Mouse (Mus musculus) brain, embryonic 14.5 days (tissue): ENCODE results near the gene Rab25.

Experiments
- CTCF ChIP-seq: fragments of 200-500 bp; IDR thresholded peaks from 2 replicates; pipeline ENCODE4 v1.5.1; 2012; ENCODE audit warnings: inconsistent platforms, mild to moderate bottlenecking, moderate library complexity, borderline replicate concordance; ENCODE audit not compliant: insufficient read depth, insufficient read length; ENCODE audit errors: extremely low read depth
- POLR2A ChIP-seq: fragments of 200-500 bp; IDR thresholded peaks from 2 replicates; pipeline ENCODE4 v1.6.1; 2012; ENCODE audit warnings: mild to moderate bottlenecking, inconsistent platforms, borderline replicate concordance; ENCODE audit not compliant: poor library complexity, insufficient read depth, insufficient read length, severe bottlenecking; ENCODE audit errors: extremely low read depth

GRCm38 (mm10) chr3:88541622-88542401 is 6.3 kb downstream of the Rab25 start:
- TF ChIP-seq CTCF: no peak
- no peak for TF ChIP-seq POLR2A
